Mouse (Mus musculus) brain, embryonic 18.5 days (tissue): ENCODE results near the gene Kmt5c.

Source experiments
- DNase-seq: peaks from one replicate; pipeline ENCODE4 v3.0.0-alpha.2; 2012; ENCODE audit warnings: low read depth, low spot score

Gene Kmt5c

GRCm38 (mm10) chr7:4739544-4740275 is at the start of gene Kmt5c:
Kmt5c (plus strand) TSS chr7:4740115.
- DNase-seq, result peak; percentile 100

- peak; percentile 90 for DNase-seq
Observed at GRCm38 (mm10) chr7:4690387-4690786, 49.5 kb upstream of the Kmt5c start, which contains the start of gene Brsk1. Brsk1 (plus strand) TSS chr7:4690604.

- DNase-seq, result no peak
Observed at GRCm38 (mm10) chr7:4690951-4691653, 48.8 kb upstream of the Kmt5c start.

- DNase-seq, result no peak
Observed at GRCm38 (mm10) chr7:4693004-4693403, 46.9 kb upstream of the Kmt5c start.

- DNase-seq, result no peak
Observed at GRCm38 (mm10) chr7:4702334-4702733, 37.6 kb upstream of the Kmt5c start.

DNA sequence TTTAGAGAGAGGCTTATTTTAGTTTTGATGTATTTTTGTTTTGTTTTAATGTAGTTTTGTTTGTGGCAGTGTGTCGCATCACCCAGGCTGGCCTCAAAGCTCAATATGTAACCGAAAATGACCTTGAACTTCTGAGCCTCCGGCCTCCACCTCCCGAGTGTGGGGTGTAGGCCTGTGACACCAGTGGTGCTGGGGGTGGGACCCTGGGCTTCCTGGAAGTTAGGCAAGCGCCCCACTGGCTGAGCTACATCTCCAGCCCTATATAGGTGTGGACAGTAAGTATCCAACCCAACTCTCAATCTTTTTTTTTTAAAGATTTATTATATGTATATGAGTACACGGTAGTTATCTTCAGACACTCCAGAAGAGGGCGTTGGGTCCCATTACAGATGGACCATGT is 36.7 kb upstream of the Kmt5c start:
- no peak for DNase-seq

DNA sequence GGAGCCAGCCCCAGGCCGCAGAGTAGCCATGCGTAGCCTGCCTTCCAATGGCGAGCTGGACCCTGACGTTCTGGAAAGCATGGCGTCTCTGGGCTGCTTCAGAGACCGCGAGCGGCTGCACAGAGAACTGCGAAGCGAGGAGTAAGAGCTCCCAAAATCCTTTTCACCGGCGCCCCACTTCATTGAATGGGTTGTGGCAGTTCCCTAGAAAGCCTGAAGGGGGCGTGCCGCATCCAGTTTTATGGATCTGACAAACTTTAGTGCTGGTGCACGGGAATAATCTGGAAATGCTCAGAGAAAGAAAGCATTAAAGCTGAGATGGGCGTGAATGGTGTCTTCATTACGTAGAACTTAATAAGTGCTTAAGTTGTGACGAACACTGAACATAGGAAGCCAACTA is 34.8 kb upstream of the Kmt5c start:
- no peak for DNase-seq

DNA sequence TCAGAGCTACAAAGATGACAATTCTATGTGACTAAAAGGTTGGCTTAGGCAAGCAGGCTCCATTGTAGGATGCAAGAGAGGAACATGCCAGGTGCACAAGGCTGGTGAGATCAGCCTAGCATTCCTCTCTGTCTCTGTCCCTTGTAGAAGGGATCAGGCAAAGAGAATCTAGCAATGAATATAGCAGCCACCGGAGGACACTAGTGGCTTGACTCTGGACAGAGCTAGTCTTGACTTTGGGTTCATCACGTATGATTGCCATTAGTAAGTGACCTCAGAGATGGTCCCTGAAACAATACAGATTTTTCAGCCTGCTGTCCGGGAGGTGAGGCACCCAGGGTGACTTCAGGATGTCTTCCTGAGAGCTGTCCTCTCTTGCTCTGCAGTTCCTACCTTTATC is 27.3 kb upstream of the Kmt5c start:
- no peak for DNase-seq

GRCm38 (mm10) chr7:4716955-4717354 is 23.0 kb upstream of the Kmt5c start:
- no peak for DNase-seq

DNA sequence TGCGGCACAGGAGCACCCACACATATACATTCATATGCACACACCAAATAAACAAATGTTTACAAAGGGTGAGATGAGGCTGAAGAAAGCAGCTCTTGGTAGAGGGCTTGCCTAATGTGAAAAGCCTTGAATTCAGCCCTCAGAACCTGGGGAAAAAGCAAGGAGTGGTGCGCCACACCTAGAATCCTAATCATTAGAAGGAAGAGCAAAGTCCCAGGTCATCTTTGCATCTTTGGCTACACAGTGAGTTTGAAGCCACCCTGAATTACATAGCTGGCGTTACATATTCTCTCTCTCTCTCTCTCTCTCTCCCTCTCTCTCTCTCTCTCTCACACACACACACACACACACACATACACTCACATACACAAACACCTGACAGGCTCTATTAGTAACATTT is 20.6 kb upstream of the Kmt5c start:
- no peak for DNase-seq

DNA sequence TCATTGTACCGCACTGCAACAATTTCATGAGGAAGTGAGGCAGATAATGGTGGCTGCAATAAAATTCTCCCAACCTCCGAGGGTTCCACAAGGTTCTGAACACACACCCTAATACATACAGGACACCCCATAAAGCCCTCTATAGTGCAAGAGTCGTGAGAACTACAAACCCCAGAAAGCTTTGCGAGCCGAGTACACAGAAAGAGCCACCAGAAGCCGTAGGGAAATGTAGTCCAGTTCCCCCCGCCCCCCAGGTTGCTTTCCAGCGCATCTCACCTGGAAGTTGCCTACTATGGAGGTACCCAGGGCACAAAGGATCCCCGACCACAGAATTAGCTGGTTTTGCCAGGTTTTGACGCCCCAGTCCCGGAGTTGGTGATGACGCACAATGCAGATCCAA is 16.4 kb upstream of the Kmt5c start:
- DNase-seq, result no peak

DNA sequence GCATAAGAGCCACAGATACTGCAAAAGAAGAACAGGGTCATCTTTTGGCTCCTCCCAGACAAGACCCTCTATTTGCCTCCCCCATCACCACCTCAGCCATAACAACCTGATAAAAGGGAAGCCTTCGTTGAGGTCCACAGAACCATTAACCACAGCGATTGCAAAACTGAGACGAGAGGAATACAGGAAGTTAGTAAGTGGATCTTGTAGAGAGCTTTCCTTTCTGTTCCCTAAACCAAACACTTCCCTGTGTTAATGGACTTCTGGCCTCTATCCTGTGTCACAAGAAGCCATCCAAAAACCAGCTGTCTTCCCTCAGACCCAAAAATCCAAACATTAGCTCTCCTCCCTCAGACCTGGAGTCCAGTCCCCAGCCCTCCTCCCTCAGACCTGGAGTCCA is 15.6 kb upstream of the Kmt5c start:
- DNase-seq, result no peak

GRCm38 (mm10) chr7:4725169-4725568 is 14.7 kb upstream of the Kmt5c start, which contains the start of gene Tmem150b:
Tmem150b (minus strand) TSS chr7:4725249.
- no peak for DNase-seq

GRCm38 (mm10) chr7:4731090-4731489 is 8.8 kb upstream of the Kmt5c start:
- no peak for DNase-seq

- DNase-seq, result no peak
Observed at GRCm38 (mm10) chr7:4732968-4733392, 6.9 kb upstream of the Kmt5c start.

DNA sequence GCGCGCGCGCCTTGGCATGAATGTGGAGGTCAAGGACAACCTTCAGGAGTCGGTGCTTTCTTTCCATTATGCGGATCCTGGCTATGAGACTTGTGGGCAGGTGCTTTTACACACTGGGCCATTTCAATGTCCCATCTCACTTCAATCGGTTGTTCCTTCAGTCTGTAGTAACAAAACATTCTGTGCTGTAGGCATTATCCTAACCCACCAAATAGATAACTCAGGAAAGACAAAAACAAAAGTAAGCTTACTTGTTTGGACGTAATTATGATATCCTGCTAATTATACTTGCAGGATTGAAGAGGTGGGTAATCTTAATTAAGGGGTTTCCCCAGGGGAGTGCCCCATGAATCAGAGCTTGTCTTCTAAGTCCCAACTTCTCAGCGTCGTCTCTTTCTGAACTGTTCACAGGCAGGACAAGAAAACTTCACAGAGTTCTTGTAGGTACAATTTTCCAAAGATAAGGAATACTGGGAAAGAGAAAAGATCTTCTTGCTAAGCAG is 823 bp upstream of the Kmt5c start:
- no peak for DNase-seq

DNA sequence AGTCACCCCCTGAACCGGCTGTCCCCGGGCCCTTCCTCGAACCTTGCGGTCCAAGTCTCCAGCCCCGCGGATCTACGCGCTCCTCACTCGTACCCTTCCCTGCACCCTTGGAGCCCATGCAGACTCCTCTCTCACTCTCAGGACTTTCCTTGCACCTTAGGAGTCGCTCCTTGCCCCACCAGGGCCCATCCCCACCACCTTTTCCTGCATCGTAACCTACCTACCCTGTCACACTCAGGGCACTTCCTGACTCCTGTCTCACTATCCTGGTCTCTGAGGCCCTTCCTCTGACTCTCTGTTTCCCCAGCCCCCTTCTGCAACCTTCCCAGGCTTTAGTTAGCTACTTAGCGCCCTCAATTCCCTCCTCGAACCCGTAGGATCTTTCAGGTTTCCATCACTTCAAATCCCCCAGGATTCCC is 403 bp downstream of the Kmt5c start:
- no peak for DNase-seq

DNA sequence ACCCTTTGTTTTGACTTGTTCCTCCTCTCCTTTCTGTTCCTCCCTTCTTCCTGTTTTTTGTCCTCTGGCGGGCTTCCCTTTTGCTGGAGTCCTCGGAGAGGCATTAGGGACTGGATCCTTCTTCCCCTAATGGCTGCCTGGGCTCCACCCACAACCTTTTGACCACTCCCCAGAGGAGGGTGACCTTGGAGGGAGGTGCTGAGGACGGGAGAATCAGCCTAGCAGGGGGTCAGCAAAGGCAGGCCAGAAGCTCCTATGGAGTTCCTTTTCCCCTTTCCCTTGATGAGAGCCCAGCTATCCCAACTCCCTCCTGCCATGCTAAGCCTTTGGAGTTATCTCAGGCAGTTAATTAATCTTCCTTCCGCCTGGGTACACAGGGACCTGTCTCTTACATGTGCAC is 1.2 kb downstream of the Kmt5c start:
- no peak for DNase-seq

DNA sequence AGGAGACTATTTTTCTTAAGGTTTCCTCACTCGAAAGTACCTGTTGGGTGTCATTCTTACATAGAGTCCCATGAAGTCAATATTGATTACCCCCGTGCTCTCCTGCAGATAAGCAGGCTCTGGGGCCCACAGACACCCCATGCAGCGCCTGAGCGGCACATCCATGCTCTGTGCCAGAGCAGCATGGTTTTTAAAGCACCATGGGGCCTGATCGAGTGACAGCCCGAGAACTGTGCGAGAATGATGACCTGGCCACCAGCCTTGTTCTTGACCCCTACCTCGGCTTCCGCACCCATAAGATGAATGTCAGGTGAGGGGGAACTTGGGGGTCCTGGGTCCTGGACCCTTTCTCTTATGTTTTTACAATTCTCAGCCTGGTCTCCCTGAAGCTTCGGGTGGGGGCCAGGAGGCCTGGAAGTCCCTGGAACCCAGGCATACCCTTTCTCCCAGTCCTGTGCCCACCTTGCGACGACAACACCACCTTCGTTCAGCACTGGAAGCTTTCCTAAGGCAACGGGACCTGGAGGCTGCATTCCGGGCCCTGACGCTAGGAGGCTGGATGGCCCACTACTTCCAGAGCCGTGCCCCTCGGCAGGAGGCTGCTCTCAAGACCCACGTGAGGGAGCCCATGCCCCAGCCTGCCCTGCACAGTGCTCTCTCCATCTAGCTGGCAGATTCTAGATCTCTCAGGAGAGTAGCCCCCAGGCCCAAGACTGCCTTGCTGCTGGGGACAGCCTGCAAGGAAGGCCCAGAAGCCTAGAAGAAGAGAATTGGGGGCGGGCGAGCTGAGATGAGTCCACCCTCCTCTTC is 2.0 kb downstream of the Kmt5c start:
- no peak for DNase-seq

DNA sequence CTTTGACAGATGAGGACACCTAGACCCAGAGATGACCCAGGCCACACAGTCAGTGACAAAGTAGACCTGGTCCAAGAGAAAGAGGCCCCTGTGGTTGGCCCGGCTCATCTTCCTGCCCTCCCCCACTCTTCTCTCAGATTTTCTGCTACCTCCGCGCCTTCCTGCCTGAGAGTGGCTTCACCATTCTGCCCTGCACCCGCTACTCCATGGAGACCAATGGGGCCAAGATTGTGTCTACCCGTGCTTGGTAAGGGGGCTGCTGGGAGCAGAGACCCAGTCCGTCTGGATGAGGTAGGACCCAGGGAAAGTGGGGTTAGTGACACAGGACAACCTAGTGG is 2.5 kb downstream of the Kmt5c start:
- no peak for DNase-seq

DNA sequence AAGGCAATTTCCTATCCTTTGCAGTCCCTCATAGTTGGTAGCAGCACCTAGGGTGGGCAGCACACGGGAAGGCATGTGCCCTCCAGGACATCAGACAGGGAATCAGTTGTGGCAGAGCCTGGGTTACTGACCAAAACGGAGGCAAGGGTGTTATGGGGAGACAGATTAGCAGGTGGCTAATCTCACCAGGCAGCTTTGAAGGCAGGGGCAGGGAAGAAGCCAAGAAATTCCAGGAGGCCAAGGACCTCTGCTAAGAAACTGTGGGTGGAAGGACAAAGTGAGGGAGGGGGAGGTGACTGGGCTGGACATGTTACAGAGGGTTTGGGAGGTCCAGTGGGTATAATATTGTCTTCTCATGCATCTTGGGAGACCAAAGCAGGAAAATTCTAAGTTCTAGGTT is 3.4 kb downstream of the Kmt5c start:
- DNase-seq, result no peak

- DNase-seq, result no peak
Observed at GRCm38 (mm10) chr7:4744886-4745285, 5.0 kb downstream of the Kmt5c start.
